Mouse (Mus musculus) brain, embryonic 18.5 days (tissue): ENCODE measurements at regions not wholly inside any gene's neighbourhood (a gene's known extent, or its start where the extent isn't known, plus 50 kb on each side); places are given as distances from the start of the nearest gene placed in this dataset.
A peak's percentile ranks its signal among the peaks of the same experiment; 100 is the strongest.

ENCODE experiments used
- DNase-seq: peaks from one replicate; pipeline ENCODE4 v3.0.0-alpha.2; 2012; ENCODE audit warnings: low read depth, low spot score

GRCm38 (mm10) chrX:65241861-65242525 lies 194.5 kb downstream of the Ctag2 start:
- DNase-seq: peak; percentile 4

DNA sequence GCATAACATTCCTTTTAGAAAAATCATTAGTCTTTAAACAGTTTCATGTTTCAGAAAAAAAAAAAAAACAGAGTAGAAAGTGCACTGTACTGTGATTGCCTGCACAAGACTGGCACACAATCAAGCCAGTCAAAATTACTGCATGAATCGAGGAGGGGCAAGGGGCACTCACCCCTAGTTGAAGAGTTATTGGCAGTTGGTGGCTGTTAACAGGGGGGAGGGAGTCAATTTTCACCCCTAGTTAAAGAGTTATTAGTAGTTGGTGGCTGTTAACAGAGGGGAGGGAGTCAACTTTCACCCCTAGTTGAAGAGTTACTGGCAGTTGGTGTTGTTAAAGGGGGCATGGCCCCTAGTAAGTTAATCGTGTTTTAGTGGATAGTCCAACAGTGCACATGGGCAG lies 205.3 kb downstream of the Ctag2 start:
- no peak for DNase-seq
